8 mouse cellular contexts compared by ENCODE assay signal in the genomic region with DNA sequence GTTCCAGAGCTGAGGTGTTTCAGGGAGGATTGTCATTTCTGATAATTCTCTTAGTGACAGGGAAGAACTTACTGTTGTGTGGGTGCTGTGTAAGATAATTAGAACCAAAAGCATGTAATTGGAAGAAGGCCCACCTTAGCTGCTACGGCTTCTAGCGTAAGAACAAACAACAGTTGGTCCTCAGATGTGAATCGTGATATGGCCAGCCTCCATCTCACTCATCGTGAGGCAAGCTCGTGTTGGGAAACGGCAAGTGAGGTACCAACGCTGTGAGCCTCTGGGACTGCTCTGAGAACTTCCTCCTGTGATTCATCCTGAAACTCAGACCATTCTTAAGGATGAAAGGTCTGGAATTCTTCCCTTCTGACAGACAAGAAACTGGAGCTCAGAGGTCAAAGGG.
"Had no signal": no experiment of that assay in that cellular context is flagged by ENCODE, and none has a peak within 500 bp of the region (broad histone marks: within the 10 kb centered on the region; RNA-seq: fewer than 3 reads in every experiment).

No protein-coding gene starts in this region.

- DNase-seq: kidney, adult 18-20 months; kidney, postnatal 10 days; kidney, postnatal 4 days; lung, adult 2 months; lung, postnatal 36 days; spleen, adult 18-20 months; thymus, adult 2 months; thymus, postnatal 25 days had no signal
